ENCODE assay signal across 33 mouse cellular contexts in genomic region chr1:43969361-43969760, GRCm38 (mm10). TPM values are rescaled to one million over a fixed set of nuclear protein-coding genes. Genes with fewer than 3 reads are reported as not detected.
DNase-seq lines count a peak whose midpoint lies in the region; TF ChIP-seq lines count a peak whose summit lies in the region.
"Had no signal": no experiment of that assay in that cellular context is flagged by ENCODE, and none has a peak within 500 bp of the region (broad histone marks: within the 10 kb centered on the region; RNA-seq: fewer than 3 reads in every experiment).

No protein-coding gene starts in this region.

- H3K36me3 ChIP-seq in ES-Bruce4 (ENCODE audit: control insufficient read depth, insufficient read depth, low read length, poor library complexity, severe bottlenecking) = peaks cover 15% of the 10 kb centered on the region
- peaks cover 94% of the 10 kb centered on the region for H3K36me3 ChIP-seq in midbrain, embryonic 10.5 days

- 86% methylated on average over 3 of the region's 3 CpGs for WGBS in midbrain, embryonic 10.5 days

- TF ChIP-seq CTCF in ES-Bruce4 (IDR thresholded peaks at IDR 0.05; ENCODE audit: low read depth, low read length) = no peak
- TF ChIP-seq CTCF in bone marrow macrophage, adult 2 months (IDR thresholded peaks at IDR 0.05; ENCODE audit: low read depth, low read length) = no peak

- no peaks in the 10 kb centered on the region for H3K27me3 ChIP-seq in ES-Bruce4 (ENCODE audit: control insufficient read depth, insufficient read depth, low read length, poor library complexity, severe bottlenecking)
- H3K27me3 ChIP-seq in midbrain, embryonic 10.5 days (ENCODE audit: low read depth, poor library complexity, severe bottlenecking) = no peaks in the 10 kb centered on the region
- H3K27me3 ChIP-seq: embryonic facial prominence, embryonic 15.5 days; heart, embryonic 15.5 days; hindbrain, embryonic 12.5 days; midbrain, embryonic 15.5 days; neural tube, embryonic 15.5 days had no signal

- no peaks in the 10 kb centered on the region for H3K4me1 ChIP-seq in ES-Bruce4 (ENCODE audit: control insufficient read depth, insufficient read depth, low read length)
- H3K4me1 ChIP-seq in bone marrow macrophage, adult 2 months (ENCODE audit: control insufficient read depth, insufficient read depth, low read length) = no peaks in the 10 kb centered on the region
- H3K4me1 ChIP-seq in midbrain, embryonic 10.5 days = no peaks in the 10 kb centered on the region
- H3K4me1 ChIP-seq: embryonic facial prominence, embryonic 10.5 days; embryonic facial prominence, embryonic 15.5 days; heart, embryonic 10.5 days; heart, embryonic 15.5 days; hindbrain, embryonic 12.5 days; midbrain, embryonic 15.5 days; neural tube, embryonic 15.5 days had no signal

- DNase-seq in 3T3-L1 (ENCODE audit: low read depth, low spot score) = peak; percentile 77
- peak; percentile 78 for DNase-seq in NIH3T3 (ENCODE audit: low read depth)
- no peak for DNase-seq in left cerebral cortex, postnatal 14 days (ENCODE audit: low spot score in 2 of 2)
- DNase-seq in midbrain, embryonic 10.5 days (ENCODE audit: low spot score) = no peak
- DNase-seq in spleen, postnatal 10 days (ENCODE audit: low spot score in 2 of 2) = no peak
- DNase-seq: cerebellum, adult 18-20 months; cerebellum, postnatal 10 days; gastrocnemius, postnatal 14 days; heart, adult 11 months; heart, postnatal 36 days; kidney, adult 8-10 months; kidney, postnatal 10 days; layer of hippocampus, adult 9-11 months; liver; lung, embryonic 14.5 days; lung, postnatal 14 days; retina, postnatal 1 day; right cerebral cortex, postnatal 14 days; thymus, adult 18-20 months; thymus, postnatal 36 days had no signal

- peak overlapping the region; percentile 36; the same call in 1 of the 2 replicates for H3K27ac ChIP-seq in ES-Bruce4 (ENCODE audit: insufficient read depth, low read length)
- H3K27ac ChIP-seq in bone marrow macrophage, adult 2 months (ENCODE audit: insufficient read depth, low read depth, low read length) = peak overlapping the region; percentile 2; the same call in 1 of the 2 replicates
- no peak overlapping the region for H3K27ac ChIP-seq in midbrain, embryonic 10.5 days (replicated peaks)
- H3K27ac ChIP-seq: embryonic facial prominence, embryonic 10.5 days; embryonic facial prominence, embryonic 15.5 days; heart, embryonic 10.5 days; heart, embryonic 15.5 days; hindbrain, embryonic 12.5 days; liver, embryonic 14.5 days; midbrain, embryonic 15.5 days; neural tube, embryonic 15.5 days; stomach, postnatal 0 days had no signal

- no peaks in the 10 kb centered on the region for H3K9me3 ChIP-seq in ES-Bruce4 (replicated peaks; ENCODE audit: control insufficient read depth, insufficient read depth, low read length, poor library complexity, severe bottlenecking)
- H3K9me3 ChIP-seq in midbrain, embryonic 10.5 days (replicated peaks) = no peaks in the 10 kb centered on the region
- H3K9me3 ChIP-seq: embryonic facial prominence, embryonic 10.5 days; embryonic facial prominence, embryonic 15.5 days; heart, embryonic 10.5 days; heart, embryonic 15.5 days; hindbrain, embryonic 12.5 days; midbrain, embryonic 15.5 days; neural tube, embryonic 15.5 days had no signal

- TF ChIP-seq POLR2A in ES-Bruce4 (IDR thresholded peaks at IDR 0.05; ENCODE audit: insufficient read depth, low read length) = no peak
- no peak for TF ChIP-seq POLR2A in bone marrow macrophage, adult 2 months (IDR thresholded peaks at IDR 0.05; ENCODE audit: borderline replicate concordance, low read depth, low read length)

- no peak overlapping the region for H3K4me3 ChIP-seq in ES-Bruce4 (ENCODE audit: low read depth, low read length)
- no peak overlapping the region for H3K4me3 ChIP-seq in bone marrow macrophage, adult 2 months (ENCODE audit: insufficient read depth, low read length)
- no peak overlapping the region for H3K4me3 ChIP-seq in midbrain, embryonic 10.5 days
- H3K4me3 ChIP-seq: embryonic facial prominence, embryonic 10.5 days; embryonic facial prominence, embryonic 15.5 days; heart, embryonic 10.5 days; heart, embryonic 15.5 days; hindbrain, embryonic 12.5 days; midbrain, embryonic 15.5 days; neural tube, embryonic 15.5 days had no signal

- intact Hi-C loops in left cerebral cortex, postnatal 14 days (cut with DNase I) = no loop called here

- H3K9ac ChIP-seq in ES-Bruce4 (ENCODE audit: low read depth, poor library complexity, severe bottlenecking) = no peak overlapping the region
- H3K9ac ChIP-seq: embryonic facial prominence, embryonic 15.5 days; heart, embryonic 15.5 days; hindbrain, embryonic 12.5 days; liver, embryonic 14.5 days; lung, embryonic 14.5 days; midbrain, embryonic 15.5 days; neural tube, embryonic 15.5 days had no signal

- TF ChIP-seq EP300 in ES-Bruce4 (IDR thresholded peaks at IDR 0.05; ENCODE audit: insufficient read depth, low read depth, low read length) = no peak

RNA-seq across cellular contexts. Expression of gene Tpp2, which starts 35.9 kb away (rescaled TPM):
- polyA plus RNA-seq in ES-Bruce4 (2011; ENCODE audit: insufficient read depth, insufficient read length, low read depth, missing spikeins) = 109 and 116 TPM in 2 replicates
- 57.1 and 58.7 TPM in 2 replicates for polyA plus RNA-seq in bone marrow macrophage, adult 2 months (2012; ENCODE audit: insufficient read depth, insufficient read length, missing spikeins)
- 10 to 100 TPM; 53.2 to 55.4 TPM for total RNA-seq in left cerebral cortex, postnatal 14 days (2021)
- 71.1 and 71.9 TPM in 2 replicates for polyA plus RNA-seq in midbrain, embryonic 10.5 days (2016; fragmentation: Nextera tagmentation; extraction: Ambion mirVana)

RNA-seq across cellular contexts. Expression of gene Mettl21c, which starts 50.5 kb away (rescaled TPM):
- not detected in 2 replicates for polyA plus RNA-seq in ES-Bruce4 (2011; ENCODE audit: insufficient read depth, insufficient read length, low read depth, missing spikeins)
- polyA plus RNA-seq in bone marrow macrophage, adult 2 months (2012; ENCODE audit: insufficient read depth, insufficient read length, missing spikeins) = not detected in 2 replicates
- not detected for total RNA-seq in left cerebral cortex, postnatal 14 days (2021)
- 0.41 and 0.63 TPM in 2 replicates for polyA plus RNA-seq in midbrain, embryonic 10.5 days (2016; fragmentation: Nextera tagmentation; extraction: Ambion mirVana)
- total RNA-seq: heart, postnatal 36 days had no signal
- polyA plus RNA-seq: large intestine, adult 2 months; small intestine, adult 2 months had no signal

Comparison
In these comparisons a context has a peak if more than half of its experiments do, and no peak if none do; other contexts are left out.
1. DNase-seq: peak in 3T3-L1 (single experiment) and NIH3T3 (single experiment); none in left cerebral cortex, postnatal 14 days (0 of 2), midbrain, embryonic 10.5 days (single experiment) and spleen, postnatal 10 days (0 of 2).